Mouse (Mus musculus) stomach, postnatal 0 days (tissue): Measurements from ENCODE around the gene P3h1. TPM values are rescaled to one million over a fixed set of nuclear protein-coding genes. Genes with fewer than 3 reads are reported as not detected.

ENCODE experiments used
- ATAC-seq: fragments of 200-750 bp; cut with Nextera tagmentation; 2 replicates; pipeline ENCODE4 v1.8.0; 2017; ENCODE audit not compliant: low FRiP score, low TSS enrichment
- DNase-seq: peaks from one replicate; pipeline ENCODE4 v3.0.0-alpha.2; 2016; ENCODE audit warnings: low spot score
- H3K27ac ChIP-seq: fragments of 300-500 bp; sonication (generic); replicated peaks from 2 replicates; pipeline ENCODE4 v1.5.1; 2014; ENCODE audit warnings: mild to moderate bottlenecking, control low read depth
- H3K27me3 ChIP-seq: fragments of 300-500 bp; sonication (generic); 2 replicates; pipeline ENCODE4 v1.6.1; 2014; ENCODE audit warnings: low read length; ENCODE audit not compliant: control insufficient read depth, insufficient read depth
- H3K36me3 ChIP-seq: fragments of 300-500 bp; sonication (generic); 2 replicates; pipeline ENCODE4 v1.6.1; 2014; ENCODE audit warnings: low read length, mixed read lengths; ENCODE audit not compliant: control insufficient read depth, insufficient read depth
- H3K4me1 ChIP-seq: fragments of 300-500 bp; sonication (generic); replicated peaks from 2 replicates; pipeline ENCODE4 v1.6.1; 2014; ENCODE audit warnings: antibody characterized with exemption; ENCODE audit not compliant: control insufficient read depth, insufficient read depth
- H3K4me2 ChIP-seq: fragments of 300-500 bp; sonication (generic); replicated peaks from 2 replicates; pipeline ENCODE4 v1.6.1; 2014; ENCODE audit warnings: low read depth, mild to moderate bottlenecking, control low read depth, moderate library complexity
- H3K4me3 ChIP-seq: fragments of 300-500 bp; sonication (generic); 2 replicates; pipeline ENCODE4 v1.5.1; 2014; ENCODE audit warnings: low read depth, low read length, control low read depth
- H3K9ac ChIP-seq: fragments of 300-500 bp; sonication (generic); 2 replicates; pipeline ENCODE4 v1.6.1; 2014; ENCODE audit warnings: mild to moderate bottlenecking, low read length, control low read depth, mixed read lengths
- H3K9me3 ChIP-seq: fragments of 300-500 bp; sonication (generic); 2 replicates; pipeline ENCODE4 v1.6.1; 2016; ENCODE audit warnings: low read length; ENCODE audit not compliant: control insufficient read depth
- CTCF ChIP-seq: IDR thresholded peaks from 2 replicates; pipeline ENCODE4 v1.5.1; 2016; ENCODE audit warnings: antibody characterized with exemption, low read depth, mild to moderate bottlenecking, moderate library complexity
- EP300 ChIP-seq: optimal IDR thresholded peaks from 2 replicates; pipeline ENCODE3; 2016; ENCODE audit warnings: antibody characterized with exemption
- WGBS: fragments of 180-500 bp; shearing (Covaris S2); extraction: QIAGEN DNeasy Blood & Tissue Kit; methylation state at CpG from one replicate; pipeline ENCODE4 v1.1.7; 2014; 5-methylcytosine and 5-hydroxymethylcytosine counted together
- polyA plus RNA-seq: library from polyadenylated mRNA; unstranded; fragments of >200 nt; fragmentation: Nextera tagmentation; extraction: Ambion mirVana; gene quantifications from 2 replicates; pipeline ENCODE4 v1.2.1, GENCODE M21; 2015

P3h1 gene
- 17.0 and 19.7 TPM in 2 replicates for polyA plus RNA-seq

GRCm38 (mm10) chr4:119232410-119233255, at the start of gene P3h1, which contains the start of gene AU022252:
Gene P3h1 (plus strand): TSS chr4:119232915.
Gene AU022252 (minus strand): TSS chr4:119232712.
- peak within 1 kb of the TSS; percentile 87 for H3K4me3 ChIP-seq
- TF ChIP-seq CTCF, result no peak
- no peak for TF ChIP-seq EP300
- no peaks in the 10 kb centered on the region for H3K27me3 ChIP-seq
- H3K4me1 ChIP-seq, result no peaks in the 10 kb centered on the region
- H3K9me3 ChIP-seq, result no peaks in the 10 kb centered on the region
- WGBS, result under 1% methylated on average over 57 of the region's 71 CpGs
- DNase-seq (peak; percentile 97), ATAC-seq (peak; percentile 98)
- peak within 1 kb of the TSS; percentile 89 for H3K4me2 ChIP-seq
- peak within 1 kb of the TSS; percentile 81 for H3K9ac ChIP-seq
- peak within 1 kb of the TSS; percentile 76 for H3K27ac ChIP-seq
- no peaks in the 10 kb centered on the region; the same call in 1 of the 2 replicates for H3K36me3 ChIP-seq

GRCm38 (mm10) chr4:119183525-119183924, 49.2 kb upstream of the P3h1 start:
- Histone ChIP-seq H3K36me3 (no peaks in the 10 kb centered on the region), H3K4me2 (no peak overlapping the region), H3K27me3 (no peaks in the 10 kb centered on the region), H3K4me3 (no peak overlapping the region), H3K9ac (no peak overlapping the region), H3K9me3 (no peaks in the 10 kb centered on the region), H3K27ac (no peak overlapping the region), H3K4me1 (no peaks in the 10 kb centered on the region)
- 41% methylated on average over 1 of the region's 1 CpGs for WGBS
- ATAC-seq (no peak), DNase-seq (no peak)
- TF ChIP-seq EP300 (no peak), CTCF (no peak)

- no peaks in the 10 kb centered on the region for H3K4me1 ChIP-seq
- H3K27me3 ChIP-seq, result no peaks in the 10 kb centered on the region
- no peak for DNase-seq
- H3K9me3 ChIP-seq, result no peaks in the 10 kb centered on the region
- no peaks in the 10 kb centered on the region for H3K36me3 ChIP-seq
- no peak overlapping the region for H3K4me2 ChIP-seq
- H3K9ac ChIP-seq, result no peak overlapping the region
- H3K4me3 ChIP-seq, result no peak overlapping the region
- WGBS, result 82% methylated on average over 4 of the region's 4 CpGs
- TF ChIP-seq CTCF (no peak), EP300 (no peak)
- no peak overlapping the region for H3K27ac ChIP-seq
- no peak for ATAC-seq
These were observed 46.9 kb upstream of the P3h1 start for GRCm38 (mm10) chr4:119185771-119186170.

- no peak for ATAC-seq
- H3K4me3 ChIP-seq, result no peak overlapping the region
- no peak for DNase-seq
- H3K9me3 ChIP-seq, result no peaks in the 10 kb centered on the region
- 38% methylated on average over 11 of the region's 11 CpGs for WGBS
- H3K27ac ChIP-seq, result no peak overlapping the region
- H3K9ac ChIP-seq, result no peak overlapping the region
- no peaks in the 10 kb centered on the region for H3K36me3 ChIP-seq
- no peak overlapping the region for H3K4me2 ChIP-seq
- TF ChIP-seq CTCF, result peak; percentile 58
- no peak for TF ChIP-seq EP300
- H3K4me1 ChIP-seq, result no peaks in the 10 kb centered on the region
- H3K27me3 ChIP-seq, result no peaks in the 10 kb centered on the region
These were observed 44.5 kb upstream of the P3h1 start for GRCm38 (mm10) chr4:119188060-119188785.

GRCm38 (mm10) chr4:119189392-119189791, 43.3 kb upstream of the P3h1 start:
- Histone ChIP-seq H3K4me3 (no peak overlapping the region), H3K27me3 (no peaks in the 10 kb centered on the region), H3K9me3 (no peaks in the 10 kb centered on the region), H3K4me2 (no peak overlapping the region), H3K4me1 (no peaks in the 10 kb centered on the region), H3K27ac (no peak overlapping the region), H3K36me3 (no peaks in the 10 kb centered on the region), H3K9ac (no peak overlapping the region)
- ATAC-seq, result no peak
- 74% methylated on average over 6 of the region's 6 CpGs for WGBS
- TF ChIP-seq EP300 (no peak), CTCF (no peak)
- DNase-seq, result no peak
